Comparison of ENCODE assay signal across 8 mouse cellular contexts in the genomic region with DNA sequence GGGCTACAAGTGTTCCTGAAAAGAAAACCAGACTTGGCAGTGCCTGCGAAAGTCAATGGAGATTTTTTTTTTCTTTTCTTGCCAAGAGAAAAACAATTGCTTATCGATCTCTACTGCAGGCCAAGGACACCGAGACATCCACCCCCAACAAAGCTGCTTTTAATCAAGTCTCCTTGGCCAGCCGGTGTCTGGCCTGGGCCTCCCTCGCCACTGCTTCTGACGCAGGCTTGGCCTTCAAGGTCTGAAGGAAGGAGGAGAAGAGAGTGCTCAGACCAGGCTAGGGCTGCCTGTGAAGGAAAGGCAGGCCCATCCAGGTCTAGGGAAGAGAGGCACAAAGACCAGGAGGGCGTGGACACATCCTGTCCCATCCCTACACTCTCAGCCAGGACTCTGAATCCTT. TPM values are rescaled to one million over a fixed set of nuclear protein-coding genes. Genes with fewer than 3 reads are reported as not detected.
DNase-seq lines count a peak whose midpoint lies in the region; ATAC-seq and TF ChIP-seq lines count a peak whose summit lies in the region.

No protein-coding gene starts in this region.

- no peak overlapping the region for H3K4me2 ChIP-seq in forebrain, embryonic 15.5 days (replicated peaks)
- H3K4me2 ChIP-seq in embryonic facial prominence, embryonic 13.5 days: peak overlapping the region; percentile 0; the same call in 1 of the 2 replicates
- H3K4me2 ChIP-seq in limb, embryonic 11.5 days (ENCODE audit: low read depth, severe bottlenecking): no peak overlapping the region

- H3K4me3 ChIP-seq in forebrain, embryonic 10.5 days: no peak overlapping the region
- no peak overlapping the region for H3K4me3 ChIP-seq in forebrain, embryonic 15.5 days
- H3K4me3 ChIP-seq in E14TG2a.4 (replicated peaks; ENCODE audit: low read length): peak overlapping the region; percentile 55
- H3K4me3 ChIP-seq in embryonic facial prominence, embryonic 13.5 days: no peak overlapping the region
- H3K4me3 ChIP-seq in limb, embryonic 11.5 days (ENCODE audit: low read depth, low read length): no peak overlapping the region
- H3K4me3 ChIP-seq in small intestine, adult 2 months (ENCODE audit: low read depth, low read length): no peak overlapping the region

- TF ChIP-seq POLR2A in small intestine, adult 2 months (IDR thresholded peaks at IDR 0.05; ENCODE audit: low read depth, low read length): no peak

- 0 out of 2 replicates have a peak overlapping the region, but pooled peaks have one; percentile 9 for H3K27ac ChIP-seq in forebrain, embryonic 10.5 days
- H3K27ac ChIP-seq in forebrain, embryonic 15.5 days (replicated peaks): no peak overlapping the region
- H3K27ac ChIP-seq in embryonic facial prominence, embryonic 13.5 days: peak overlapping the region; percentile 81
- 0 out of 2 replicates have a peak overlapping the region, but pooled peaks have one; percentile 47 for H3K27ac ChIP-seq in limb, embryonic 11.5 days (replicated peaks; ENCODE audit: low read depth, low read length)
- H3K27ac ChIP-seq in small intestine, adult 2 months (ENCODE audit: insufficient read depth, low read depth, low read length): peak overlapping the region; percentile 43

- peaks cover 3% of the 10 kb centered on the region for H3K4me1 ChIP-seq in forebrain, embryonic 10.5 days
- 0 out of 2 replicates have a peak, but pooled peaks cover 3% of the 10 kb centered on the region for H3K4me1 ChIP-seq in forebrain, embryonic 15.5 days
- peaks cover 76% of the 10 kb centered on the region for H3K4me1 ChIP-seq in E14TG2a.4 (replicated peaks; ENCODE audit: low read depth, low read length)
- peaks cover 14% of the 10 kb centered on the region for H3K4me1 ChIP-seq in embryonic facial prominence, embryonic 13.5 days
- H3K4me1 ChIP-seq in limb, embryonic 11.5 days (ENCODE audit: control insufficient read depth, insufficient read depth, low read length): peaks cover 4% of the 10 kb centered on the region
- peaks cover 8% of the 10 kb centered on the region for H3K4me1 ChIP-seq in small intestine, adult 2 months (ENCODE audit: control insufficient read depth, insufficient read depth, insufficient read length, low read length)

- no peaks in the 10 kb centered on the region for H3K27me3 ChIP-seq in forebrain, embryonic 10.5 days (ENCODE audit: poor library complexity, severe bottlenecking)
- H3K27me3 ChIP-seq in forebrain, embryonic 15.5 days: no peaks in the 10 kb centered on the region
- H3K27me3 ChIP-seq in E14TG2a.4 (ENCODE audit: insufficient read depth, low read length): peaks cover 8% of the 10 kb centered on the region; the same call in 1 of the 2 replicates
- H3K27me3 ChIP-seq in embryonic facial prominence, embryonic 13.5 days: no peaks in the 10 kb centered on the region
- H3K27me3 ChIP-seq in limb, embryonic 11.5 days (ENCODE audit: control insufficient read depth, insufficient read depth, low read length): no peaks in the 10 kb centered on the region
- no peaks in the 10 kb centered on the region for H3K27me3 ChIP-seq in small intestine, adult 2 months (ENCODE audit: control insufficient read depth, insufficient read depth, low read length)

- H3K36me3 ChIP-seq in forebrain, embryonic 10.5 days (replicated peaks): peaks cover 54% of the 10 kb centered on the region
- H3K36me3 ChIP-seq in forebrain, embryonic 15.5 days: peaks cover 3% of the 10 kb centered on the region; the same call in 1 of the 2 replicates
- H3K36me3 ChIP-seq in E14TG2a.4 (ENCODE audit: insufficient read depth, low read length): no peaks in the 10 kb centered on the region
- peaks cover 25% of the 10 kb centered on the region for H3K36me3 ChIP-seq in embryonic facial prominence, embryonic 13.5 days
- peaks cover 4% of the 10 kb centered on the region; the same call in 1 of the 2 replicates for H3K36me3 ChIP-seq in limb, embryonic 11.5 days (ENCODE audit: control insufficient read depth, insufficient read depth, low read length)
- H3K36me3 ChIP-seq in small intestine, adult 2 months (ENCODE audit: control insufficient read depth, insufficient read depth, low read length): no peaks in the 10 kb centered on the region

- H3K9me3 ChIP-seq in forebrain, embryonic 10.5 days: peaks cover 9% of the 10 kb centered on the region; the same call in 1 of the 2 replicates
- H3K9me3 ChIP-seq in forebrain, embryonic 15.5 days: no peaks in the 10 kb centered on the region
- H3K9me3 ChIP-seq in E14TG2a.4 (ENCODE audit: low read length): no peaks in the 10 kb centered on the region
- no peaks in the 10 kb centered on the region for H3K9me3 ChIP-seq in embryonic facial prominence, embryonic 13.5 days
- peaks cover 3% of the 10 kb centered on the region; the same call in 1 of the 2 replicates for H3K9me3 ChIP-seq in limb, embryonic 11.5 days (ENCODE audit: control insufficient read depth, low read length)

- WGBS in forebrain, embryonic 10.5 days: 86% methylated on average over 7 of the region's 7 CpGs
- WGBS in forebrain, embryonic 15.5 days: 72% methylated on average over 7 of the region's 7 CpGs
- WGBS in embryonic facial prominence, embryonic 13.5 days: 39% methylated on average over 7 of the region's 7 CpGs
- WGBS in limb, embryonic 11.5 days: 81% methylated on average over 7 of the region's 7 CpGs
- 57% methylated on average over 7 of the region's 7 CpGs for WGBS in small intestine, adult 2 months

- DNase-seq in forebrain, embryonic 10.5 days (ENCODE audit: extremely low spot score, low spot score): no peak
- DNase-seq in limb, embryonic 11.5 days (ENCODE audit: low spot score): no peak
- DNase-seq in left cerebral cortex, adult 8-10 months (ENCODE audit: low spot score in 2 of 2): no peak
- no peak for DNase-seq in B cell, adult 2 months

- no peak overlapping the region for H3K9ac ChIP-seq in forebrain, embryonic 15.5 days (replicated peaks)
- peak overlapping the region; percentile 62 for H3K9ac ChIP-seq in embryonic facial prominence, embryonic 13.5 days
- no peak overlapping the region for H3K9ac ChIP-seq in limb, embryonic 11.5 days (ENCODE audit: low read length)

- TF ChIP-seq CTCF in E14TG2a.4 (conservative IDR thresholded peaks at IDR 0.05; ENCODE audit: low read length): no peak
- TF ChIP-seq CTCF in small intestine, adult 2 months (IDR thresholded peaks at IDR 0.05; ENCODE audit: extremely low read depth, insufficient read length, insufficient replicate concordance, low read depth, low read length): no peak

- no peak for ATAC-seq in forebrain, embryonic 15.5 days (replicated peaks)
- ATAC-seq in embryonic facial prominence, embryonic 13.5 days (ENCODE audit: insufficient number of reproducible peaks, insufficient read depth, low FRiP score, low TSS enrichment, low read depth): no peak
- no peak for ATAC-seq in limb, embryonic 11.5 days (ENCODE audit: insufficient number of reproducible peaks, low FRiP score, low TSS enrichment, low read depth)

RNA-seq across cellular contexts. Expression of a gene that starts 8.9 kb away (rescaled TPM):
- 22.6 and 24.1 TPM in 2 replicates for polyA plus RNA-seq in forebrain, embryonic 10.5 days (2016; fragmentation: Nextera tagmentation; extraction: Ambion mirVana)
- 62.1 and 62.9 TPM in 2 replicates for polyA plus RNA-seq in forebrain, embryonic 15.5 days (2015; fragmentation: Nextera tagmentation; extraction: Ambion mirVana)
- 39.9 and 47.3 TPM in 2 replicates for polyA plus RNA-seq in embryonic facial prominence, embryonic 13.5 days (2015; fragmentation: Nextera tagmentation; extraction: Ambion mirVana)
- polyA plus RNA-seq in limb, embryonic 11.5 days (2014; fragmentation: Nextera tagmentation; extraction: Ambion mirVana): 25.2 and 25.6 TPM in 2 replicates
- polyA plus RNA-seq in small intestine, adult 2 months (2012; rRNA removed): 6.8 and 6.9 TPM in 2 replicates
- total RNA-seq in left cerebral cortex, adult 8-10 months (2022): 100 to 1,000 TPM; 193 to 209 (median 196) TPM

RNA-seq across cellular contexts. Expression of a gene that starts 50.8 kb away (rescaled TPM):
- 510 and 525 TPM in 2 replicates for polyA plus RNA-seq in forebrain, embryonic 10.5 days (2016; fragmentation: Nextera tagmentation; extraction: Ambion mirVana)
- 538 and 543 TPM in 2 replicates for polyA plus RNA-seq in forebrain, embryonic 15.5 days (2015; fragmentation: Nextera tagmentation; extraction: Ambion mirVana)
- polyA plus RNA-seq in embryonic facial prominence, embryonic 13.5 days (2015; fragmentation: Nextera tagmentation; extraction: Ambion mirVana): 437 and 454 TPM in 2 replicates
- polyA plus RNA-seq in limb, embryonic 11.5 days (2014; fragmentation: Nextera tagmentation; extraction: Ambion mirVana): 487 and 490 TPM in 2 replicates
- polyA plus RNA-seq in small intestine, adult 2 months (2012; rRNA removed): 54.8 and 94.7 TPM in 2 replicates
- total RNA-seq in left cerebral cortex, adult 8-10 months (2022): 100 to 1,000 TPM; 201 to 221 (median 205) TPM
